Mouse (Mus musculus): ENCODE results near the gene Olfr981.

GRCm38 (mm10) chr9:40073529-40073928 is 52.3 kb downstream of the Olfr981 start, which contains the start of gene Olfr982:
- no peak for TF ChIP-seq CTCF (conservative IDR thresholded peaks at IDR 0.05; ENCODE audit: insufficient read depth, insufficient read length, low read depth, low read length)
- TF ChIP-seq POLR2A (IDR thresholded peaks at IDR 0.05; ENCODE audit: low read depth, low read length) = no peak
